Mouse (Mus musculus): ENCODE data around the gene Chpf2.

The Chpf2 gene

DNA sequence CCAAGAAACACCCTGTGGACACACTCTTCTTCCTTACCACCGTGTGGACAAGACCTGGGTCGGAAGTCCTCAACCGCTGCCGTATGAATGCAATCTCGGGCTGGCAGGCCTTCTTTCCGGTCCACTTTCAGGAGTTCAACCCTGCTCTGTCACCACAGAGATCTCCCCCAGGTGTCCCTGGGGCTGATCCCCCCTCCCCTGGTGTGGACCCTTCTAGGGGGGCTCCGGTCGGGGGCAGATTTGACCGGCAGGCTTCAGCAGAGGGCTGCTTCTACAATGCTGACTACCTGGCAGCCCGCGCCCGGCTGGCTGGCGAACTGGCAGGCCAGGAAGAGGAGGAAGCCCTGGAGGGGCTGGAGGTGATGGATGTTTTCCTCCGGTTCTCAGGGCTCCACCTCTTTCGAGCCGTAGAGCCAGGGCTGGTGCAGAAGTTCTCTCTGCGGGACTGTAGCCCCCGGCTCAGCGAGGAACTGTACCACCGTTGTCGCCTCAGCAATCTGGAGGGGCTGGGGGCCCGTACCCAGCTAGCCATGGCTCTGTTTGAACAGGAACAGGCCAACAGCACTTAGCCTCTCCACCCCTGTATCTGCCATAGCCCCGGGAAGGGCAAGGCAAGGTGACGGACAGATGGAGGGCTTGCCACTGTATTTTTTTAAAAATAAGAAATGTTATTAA lies 5.4 kb downstream of the Chpf2 start:
- DNase-seq (ENCODE audit: low spot score): no peak

DNA sequence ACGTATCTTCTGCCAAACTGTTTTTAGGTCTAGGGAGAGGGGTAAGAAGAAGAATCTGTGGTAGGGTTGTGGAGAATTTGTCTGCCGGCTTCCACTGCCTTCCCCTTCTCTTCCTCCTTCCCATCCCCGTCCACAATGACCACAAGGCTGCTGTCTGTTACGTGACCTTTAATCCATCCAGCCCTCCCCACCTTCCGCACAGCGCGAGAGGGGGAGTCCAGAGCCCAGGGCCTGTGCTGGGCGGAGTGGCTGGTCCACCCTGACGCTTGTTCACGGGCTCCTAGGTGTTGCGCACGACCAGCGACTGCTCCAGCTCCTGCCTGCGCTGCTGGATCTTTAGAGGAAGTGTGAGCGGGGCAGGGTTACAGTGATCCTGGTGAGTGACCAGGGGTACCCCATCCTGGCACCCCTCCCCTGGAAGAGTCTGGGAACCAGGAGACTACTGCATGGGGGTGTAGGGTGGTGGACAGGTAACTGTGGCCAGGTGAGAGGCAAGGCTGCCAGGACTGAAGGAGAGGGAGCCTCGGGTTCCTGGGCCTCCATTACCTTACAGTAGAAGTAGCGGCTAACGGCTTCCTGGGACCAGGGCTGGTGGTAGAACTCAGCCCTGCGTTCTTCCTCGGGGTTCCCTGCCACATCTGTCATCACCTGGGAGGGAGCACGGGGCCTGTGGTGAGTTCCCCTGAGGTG lies 6.1 kb downstream of the Chpf2 start:
- DNase-seq (ENCODE audit: low spot score): no peak

DNA sequence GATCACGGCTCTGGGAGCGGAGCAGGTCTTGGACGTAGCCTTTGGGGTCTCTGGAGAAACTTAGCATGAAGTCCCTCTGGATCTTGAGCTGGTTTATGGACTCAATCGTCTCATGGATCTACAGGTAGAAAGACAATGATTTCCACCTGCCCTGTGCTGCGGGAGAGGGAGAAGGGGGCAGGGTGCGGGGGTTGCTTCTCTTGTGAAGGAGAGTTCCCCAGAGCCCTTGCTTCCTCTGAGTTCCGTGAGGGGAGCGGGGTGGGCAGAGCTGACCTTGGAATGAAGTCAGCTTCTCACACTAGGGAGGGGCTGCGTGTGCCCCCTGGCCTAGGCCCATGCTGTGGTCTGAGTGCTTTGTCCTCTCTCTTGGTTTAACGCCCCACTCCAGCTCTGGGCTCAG lies 6.7 kb downstream of the Chpf2 start:
- no peak for DNase-seq (ENCODE audit: low spot score)

DNA sequence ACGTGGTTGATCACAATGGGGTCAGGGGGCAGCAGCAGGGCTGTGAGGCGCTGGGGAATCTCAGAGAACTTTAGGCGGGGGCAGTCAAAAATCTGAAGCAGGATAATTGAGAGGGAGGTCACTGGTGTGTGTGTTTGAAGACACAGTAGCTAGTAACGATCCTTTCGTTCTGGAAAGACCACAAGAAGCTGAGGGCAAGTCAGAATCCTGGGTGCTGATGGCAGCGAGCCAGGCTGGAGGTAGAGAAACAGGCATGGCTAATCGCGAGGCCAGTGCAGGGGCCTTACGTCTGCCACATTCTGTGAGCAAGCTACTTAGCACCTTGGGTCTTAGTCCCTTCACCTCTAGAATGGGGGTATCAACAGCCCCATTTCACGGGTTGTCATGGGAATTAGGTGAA lies 7.4 kb downstream of the Chpf2 start:
- DNase-seq (ENCODE audit: low spot score): no peak

DNA sequence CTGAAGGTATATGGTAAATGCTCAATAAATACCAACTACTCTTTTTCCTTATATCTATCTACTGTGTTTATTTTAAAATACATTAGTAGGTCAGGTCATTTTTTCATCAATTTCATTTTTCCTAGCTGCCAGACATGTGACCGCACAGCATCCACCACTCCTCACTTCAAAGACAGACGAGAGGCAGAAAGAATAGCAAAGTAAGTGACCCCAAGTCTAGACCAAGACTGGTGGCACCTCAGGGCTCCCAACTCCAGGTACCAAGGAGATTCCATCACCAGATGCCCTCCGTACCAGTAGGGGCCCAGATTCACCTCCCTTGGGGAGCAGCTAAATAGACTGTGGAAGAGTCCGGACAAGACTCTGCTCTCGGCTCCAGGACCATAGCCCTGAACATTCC lies 7.8 kb downstream of the Chpf2 start:
- no peak for DNase-seq (ENCODE audit: low spot score)

DNA sequence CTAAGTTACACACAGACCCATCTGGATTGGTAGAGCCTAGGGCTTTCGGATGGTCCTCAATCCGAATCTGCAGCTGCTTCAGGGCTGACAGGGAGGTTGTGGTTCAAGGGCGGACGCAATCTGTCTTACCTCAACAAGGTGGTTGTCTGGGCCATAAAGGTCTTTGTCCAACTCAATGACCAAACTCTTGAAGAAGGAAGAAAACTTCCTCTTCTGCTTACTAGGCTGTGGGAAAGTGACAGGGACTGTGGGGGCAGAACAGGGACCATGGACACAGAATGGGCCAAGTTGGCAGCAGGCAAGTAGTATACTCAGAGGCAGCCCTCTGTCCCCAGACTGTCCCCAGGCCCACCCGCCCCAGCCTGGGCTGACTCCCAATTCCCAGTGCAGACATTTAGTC lies 8.7 kb downstream of the Chpf2 start:
- DNase-seq (ENCODE audit: low spot score): no peak

DNA sequence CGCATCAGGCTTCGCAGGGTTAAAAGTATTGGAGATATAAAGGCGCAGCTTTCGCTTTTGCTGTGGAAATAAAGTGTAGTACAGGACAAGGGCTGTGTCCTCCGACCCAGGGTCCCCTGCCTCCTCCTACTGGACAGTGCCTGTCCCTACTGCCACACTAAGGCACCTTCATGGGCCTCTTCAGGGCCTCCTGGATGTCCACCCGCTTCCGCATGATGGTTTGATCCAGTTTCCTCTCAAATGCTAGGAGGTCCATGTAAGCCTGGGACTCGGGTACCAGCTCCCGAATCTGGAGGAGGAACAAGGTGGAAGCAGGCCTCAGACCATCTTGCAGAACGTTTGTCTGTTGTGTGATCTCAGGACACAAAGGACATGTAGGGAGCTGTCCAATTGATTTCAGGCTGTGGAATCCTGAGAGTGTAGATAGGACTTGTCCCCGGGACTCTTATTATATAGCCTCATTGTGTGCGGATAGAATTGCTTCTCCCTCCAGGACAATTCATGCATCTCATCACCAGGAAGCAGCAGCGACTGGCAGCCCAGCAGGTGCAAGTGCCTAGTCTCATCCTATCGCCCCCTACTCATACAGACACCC lies 9.3 kb downstream of the Chpf2 start:
- no peak for DNase-seq (ENCODE audit: low spot score)

DNA sequence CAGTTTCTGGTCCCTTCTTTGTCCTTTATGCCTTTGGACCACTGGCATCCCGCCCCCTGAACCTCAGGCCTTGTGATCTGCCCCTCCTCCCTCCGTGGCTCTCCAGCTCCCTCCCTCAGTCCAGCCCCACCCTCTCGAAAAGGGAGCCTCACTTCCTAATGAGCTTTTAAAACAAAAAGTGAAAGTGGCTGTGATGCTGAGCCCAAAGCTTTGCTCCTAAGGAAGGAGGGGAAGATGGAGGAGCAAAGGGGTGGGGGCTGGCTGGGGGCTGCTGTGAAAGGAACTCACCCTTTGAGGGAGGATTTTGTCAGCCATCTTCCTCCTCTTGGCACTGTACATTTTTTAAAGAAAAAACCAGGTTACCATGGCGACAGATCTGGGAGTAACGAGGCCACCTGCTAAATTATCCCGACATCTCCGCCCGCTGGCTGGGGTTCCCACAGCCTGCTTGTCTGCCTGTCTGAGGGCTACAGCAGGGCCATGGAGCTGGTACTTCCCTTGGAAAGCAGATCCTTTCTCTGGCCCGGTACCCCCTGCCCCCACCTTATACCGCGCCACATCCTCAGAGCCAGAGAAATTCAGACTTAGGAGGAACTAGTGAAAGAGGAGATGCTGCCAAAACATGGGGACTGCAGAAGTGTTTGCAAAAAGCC lies 10.1 kb downstream of the Chpf2 start:
- no peak for DNase-seq (ENCODE audit: low spot score)

DNA sequence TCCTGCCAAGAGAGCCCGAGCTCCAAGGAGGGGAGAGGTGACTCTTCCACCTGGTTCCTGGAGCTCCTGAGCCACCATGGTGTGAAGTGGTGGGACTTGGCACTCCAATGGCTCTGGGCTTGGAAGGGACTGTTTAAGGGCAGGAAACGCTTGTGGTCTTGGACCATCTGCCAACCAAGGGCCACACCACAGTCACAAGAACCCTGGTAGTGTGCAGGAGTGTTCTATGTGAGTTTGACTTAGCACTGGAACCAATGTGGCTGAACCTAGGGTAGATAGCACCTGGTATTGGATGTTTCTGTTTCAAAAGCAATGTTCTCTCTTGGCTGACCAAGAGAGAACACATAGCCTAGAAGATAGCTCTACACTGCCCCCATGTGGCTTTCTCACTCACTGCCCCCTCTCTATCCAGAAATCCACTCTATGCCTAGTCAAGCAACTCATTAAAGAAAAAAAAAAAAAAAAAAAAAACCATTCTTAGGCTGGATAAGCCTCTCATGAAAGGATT lies 10.7 kb downstream of the Chpf2 start:
- DNase-seq (ENCODE audit: low spot score): no peak

DNA sequence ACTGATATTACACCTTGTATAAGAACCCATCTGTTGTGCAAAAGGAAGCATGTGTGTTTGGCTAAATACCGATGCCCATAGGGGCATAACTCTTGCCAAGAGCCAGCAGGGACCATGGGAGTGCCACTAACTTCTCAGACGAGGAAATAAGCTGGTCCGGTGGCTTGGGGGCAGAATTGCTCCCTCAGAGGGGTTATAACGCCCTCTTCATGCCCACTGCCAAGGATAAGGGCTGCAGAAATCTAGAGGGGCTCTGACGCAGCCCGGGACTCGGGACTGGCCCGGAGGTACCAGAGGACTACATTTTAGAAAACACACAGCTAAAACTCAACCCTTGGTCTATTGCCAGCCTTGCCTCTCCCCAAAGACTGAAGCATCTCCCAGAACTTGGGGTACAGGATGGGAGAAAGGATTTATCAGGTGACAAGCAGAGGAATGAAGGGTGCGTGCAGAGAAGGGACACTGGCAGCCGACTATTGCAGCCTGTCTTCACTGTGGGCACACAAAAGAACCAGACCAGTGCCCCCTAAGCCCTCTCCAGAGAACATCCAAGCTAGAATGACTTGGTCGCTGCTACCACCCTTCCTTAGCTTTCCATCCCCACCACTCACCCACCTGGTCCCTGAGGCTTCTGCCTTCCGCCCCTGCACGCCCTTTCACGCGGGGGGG lies 11.5 kb downstream of the Chpf2 start:
- no peak for DNase-seq (ENCODE audit: low spot score)

DNA sequence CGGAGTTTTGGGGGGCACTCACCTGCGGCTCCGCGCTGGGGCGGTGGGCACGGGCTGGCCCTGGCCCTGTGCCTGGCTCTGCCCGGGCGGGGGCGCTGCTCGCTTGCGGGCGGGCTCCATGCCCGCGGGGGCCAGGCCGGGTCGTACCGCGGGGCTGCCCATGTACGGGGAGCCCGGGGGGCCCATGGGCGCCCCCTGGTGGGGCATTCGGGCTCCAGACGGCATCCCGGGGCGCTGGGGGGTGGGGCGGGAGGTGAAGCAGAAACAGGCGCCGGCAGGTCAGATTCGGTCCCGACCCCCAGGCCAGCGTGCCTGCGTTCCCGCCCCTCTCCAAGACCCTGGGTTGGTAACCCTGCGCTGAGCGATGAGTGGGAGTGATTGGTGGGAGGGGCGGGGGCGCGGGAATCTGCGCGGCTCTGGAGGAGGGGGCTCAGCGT lies 12.0 kb downstream of the Chpf2 start:
- no peak for DNase-seq (ENCODE audit: low spot score)

DNA sequence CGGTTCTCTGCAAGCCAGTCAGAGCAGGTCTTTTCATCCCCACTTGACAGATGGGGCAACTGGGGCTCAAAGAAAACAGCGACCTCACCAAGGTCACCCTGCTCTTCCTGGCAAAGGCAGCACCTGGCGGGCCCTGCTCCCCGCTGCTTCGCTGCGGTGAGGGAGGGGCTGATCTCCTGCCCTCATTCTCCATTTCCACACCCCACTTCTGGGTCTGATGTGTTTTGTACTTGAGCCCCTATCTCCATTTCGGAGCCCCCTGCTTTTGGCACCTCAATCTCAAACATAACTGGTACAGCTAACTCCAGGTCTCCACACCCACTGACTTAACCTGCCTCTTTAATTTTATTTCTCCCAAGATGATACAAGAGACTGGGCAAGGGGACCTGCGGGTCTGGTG lies 12.6 kb downstream of the Chpf2 start:
- no peak for DNase-seq (ENCODE audit: low spot score)

DNA sequence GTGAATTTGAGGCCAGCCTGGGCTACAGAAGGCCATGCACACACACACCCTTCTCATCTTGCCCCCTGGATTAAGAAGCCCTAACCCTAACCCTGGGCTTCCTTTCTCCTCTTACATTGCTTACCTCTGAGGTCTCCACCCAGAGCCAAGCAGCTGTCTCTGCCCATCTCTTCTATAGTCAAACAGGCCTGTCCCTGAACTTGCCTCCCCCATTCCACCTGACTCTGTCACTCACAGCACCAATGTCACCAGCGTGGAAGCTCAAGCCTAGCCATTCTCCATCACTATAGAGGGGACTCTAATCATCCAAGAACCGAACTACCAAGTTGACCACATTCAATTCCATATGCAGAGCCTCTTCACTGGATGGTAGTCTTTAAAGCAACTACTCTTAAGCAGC lies 13.7 kb downstream of the Chpf2 start:
- DNase-seq (ENCODE audit: low spot score): no peak

DNA sequence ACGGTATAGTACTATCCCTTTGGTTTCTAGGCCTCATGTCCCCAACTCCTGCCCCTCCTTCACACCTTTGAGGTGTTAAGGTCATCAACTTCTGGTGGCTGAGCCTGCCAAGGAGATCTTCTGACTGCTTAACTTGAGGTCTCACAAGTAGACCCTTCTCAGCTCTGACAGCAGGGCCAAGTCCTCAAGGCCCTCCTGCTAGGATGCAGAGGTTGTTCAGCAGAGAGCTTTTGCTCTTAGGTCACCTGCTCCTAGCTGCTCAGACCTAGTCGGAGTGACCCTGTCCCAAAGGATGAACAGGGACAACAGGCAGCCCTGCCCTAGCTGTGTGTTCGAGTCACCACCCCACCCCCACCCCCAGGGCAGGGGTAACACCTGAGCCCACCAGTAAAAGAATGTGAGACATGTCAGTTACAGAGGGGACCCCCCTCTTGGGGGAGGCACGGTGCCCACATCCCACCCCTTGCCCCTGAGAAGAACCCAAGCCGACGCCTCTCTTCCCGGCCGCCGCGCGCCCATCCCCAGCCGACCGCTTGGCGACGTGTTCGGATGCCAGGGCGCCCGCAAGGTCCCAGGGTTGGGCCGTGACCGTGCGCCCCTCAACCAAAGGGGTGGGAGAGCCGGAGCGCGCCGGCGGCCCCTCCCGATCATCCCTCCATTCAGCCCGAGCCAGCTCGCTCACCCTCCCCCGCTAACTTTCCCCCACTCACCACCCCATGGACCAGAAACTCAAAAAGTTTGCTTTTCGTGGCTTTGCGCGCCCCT lies 14.7 kb downstream of the Chpf2 start:
- DNase-seq (ENCODE audit: low spot score): no peak

DNA sequence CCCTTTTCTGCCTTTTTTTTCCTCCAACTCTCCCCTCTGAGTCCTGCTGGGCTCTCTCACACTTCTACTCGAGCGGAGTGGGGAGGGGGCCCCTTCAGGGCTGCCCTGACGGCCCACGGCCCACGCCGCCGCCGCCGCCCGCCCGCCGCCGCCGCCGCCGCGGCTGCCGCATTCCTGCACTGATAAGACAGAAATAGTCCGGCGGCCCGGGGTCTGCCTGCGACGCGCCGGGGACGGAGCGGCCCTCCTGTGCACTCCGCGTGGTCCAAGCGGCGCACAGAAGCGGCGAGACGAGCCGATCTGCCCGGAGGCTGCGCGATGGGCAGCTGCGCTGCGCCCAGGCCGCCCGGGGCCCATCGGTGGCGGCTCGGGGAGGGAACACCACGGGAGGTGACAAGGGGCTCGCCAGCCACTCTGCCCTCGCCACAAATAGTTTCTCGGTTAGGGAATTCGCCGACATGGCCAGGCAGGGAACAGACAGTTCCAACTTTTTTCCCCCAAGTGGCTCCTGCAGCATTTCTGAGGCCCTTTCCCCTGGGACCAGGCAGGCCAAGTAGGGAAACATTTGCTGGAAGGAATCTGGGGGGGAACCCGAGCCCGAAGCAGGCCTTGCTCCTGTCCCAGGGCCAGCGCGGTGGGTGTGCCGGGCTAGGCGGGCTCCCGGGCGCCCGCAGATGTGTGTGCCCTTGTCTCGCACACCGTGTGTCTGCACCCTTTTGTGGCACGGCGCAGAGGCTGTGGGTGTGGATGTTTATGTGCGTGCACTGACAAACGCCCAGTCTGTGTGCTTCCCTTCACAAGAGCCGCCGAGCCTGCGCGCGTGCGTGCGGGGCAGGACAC lies 15.6 kb downstream of the Chpf2 start:
- no peak for DNase-seq (ENCODE audit: low spot score)

DNA sequence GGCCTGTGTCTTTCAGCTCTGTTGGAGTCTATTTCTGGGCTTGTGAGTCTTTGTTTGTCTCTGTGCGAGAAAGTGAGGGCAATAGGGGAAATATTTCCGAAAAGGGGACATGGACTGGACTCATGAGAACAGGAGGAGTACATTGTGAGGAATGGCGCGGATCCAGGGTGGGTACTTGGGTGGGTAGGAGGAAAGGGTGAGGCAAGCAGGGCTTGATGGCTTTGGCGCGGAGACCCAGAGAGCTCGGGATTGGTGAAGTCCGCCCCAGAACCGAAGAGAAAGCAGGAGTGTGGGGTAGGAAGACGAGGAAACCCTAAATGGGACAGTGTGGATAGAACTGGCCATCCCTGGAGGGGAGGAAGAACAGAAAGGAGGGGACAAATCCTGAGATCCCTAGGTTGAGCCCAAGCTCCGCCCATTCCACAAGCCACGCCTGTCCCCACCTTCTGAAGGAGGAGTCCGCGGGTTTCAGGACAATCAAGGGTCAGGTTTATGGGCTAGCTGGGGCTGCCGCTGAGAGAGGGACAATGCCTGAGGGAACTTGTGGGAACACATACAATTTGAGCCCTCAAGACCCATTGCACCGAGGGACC lies 16.3 kb downstream of the Chpf2 start:
- no peak for DNase-seq (ENCODE audit: low spot score)

DNA sequence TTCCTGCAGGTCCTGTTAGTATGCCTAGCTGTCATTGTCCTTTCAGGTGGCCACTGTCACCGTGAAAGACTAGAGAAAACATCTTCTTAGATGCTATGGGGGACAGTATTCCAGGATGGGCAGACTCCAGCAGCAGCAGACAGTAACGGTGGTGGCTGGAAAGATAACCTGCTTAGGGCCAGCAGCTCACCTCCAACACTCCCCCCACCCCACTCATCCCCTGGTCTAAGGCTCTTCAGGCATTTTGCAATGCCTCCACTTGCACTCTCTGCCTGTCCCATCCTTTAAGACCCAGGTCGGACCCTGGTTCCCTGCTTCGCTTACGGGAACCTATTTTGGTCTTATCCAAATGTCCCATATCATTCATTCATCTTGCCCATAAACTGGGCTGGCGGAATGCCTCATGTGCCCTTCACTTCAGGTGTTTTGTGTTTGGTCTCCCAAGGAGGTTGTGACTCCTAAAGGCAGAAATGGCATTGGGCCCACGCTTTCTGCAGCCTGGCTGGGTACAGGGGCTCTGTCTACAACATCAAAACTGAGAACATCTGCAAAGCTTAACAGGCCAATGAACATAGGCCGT lies 17.0 kb downstream of the Chpf2 start:
- no peak for DNase-seq (ENCODE audit: low spot score)

DNA sequence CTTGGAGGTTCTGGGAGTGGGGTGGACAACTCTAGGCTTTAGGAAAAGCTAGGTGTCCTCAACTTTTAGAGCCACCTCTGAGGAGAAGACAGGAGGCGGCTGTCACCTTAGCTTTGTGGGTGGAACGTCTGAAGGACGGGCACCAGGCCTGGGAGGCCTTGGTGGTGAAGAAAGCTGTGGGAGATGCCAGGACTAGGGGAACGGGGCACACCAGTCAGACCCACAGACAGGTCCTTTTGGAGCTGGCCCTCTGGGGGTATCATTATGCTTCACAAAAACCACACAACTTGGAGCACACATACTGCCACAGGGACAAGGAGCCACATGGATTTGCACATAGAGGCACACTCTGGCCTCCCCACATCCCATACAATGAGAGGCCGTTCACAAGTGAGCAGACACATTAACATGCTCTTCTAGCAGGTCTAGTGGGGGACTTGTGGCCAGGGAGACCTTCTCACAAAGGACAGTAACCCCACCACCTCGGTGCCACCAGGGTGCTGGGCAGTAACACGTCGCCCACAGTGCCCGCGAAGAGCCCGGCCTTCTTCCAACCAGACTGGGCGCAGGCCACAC lies 17.6 kb downstream of the Chpf2 start:
- DNase-seq (ENCODE audit: low spot score): no peak

DNA sequence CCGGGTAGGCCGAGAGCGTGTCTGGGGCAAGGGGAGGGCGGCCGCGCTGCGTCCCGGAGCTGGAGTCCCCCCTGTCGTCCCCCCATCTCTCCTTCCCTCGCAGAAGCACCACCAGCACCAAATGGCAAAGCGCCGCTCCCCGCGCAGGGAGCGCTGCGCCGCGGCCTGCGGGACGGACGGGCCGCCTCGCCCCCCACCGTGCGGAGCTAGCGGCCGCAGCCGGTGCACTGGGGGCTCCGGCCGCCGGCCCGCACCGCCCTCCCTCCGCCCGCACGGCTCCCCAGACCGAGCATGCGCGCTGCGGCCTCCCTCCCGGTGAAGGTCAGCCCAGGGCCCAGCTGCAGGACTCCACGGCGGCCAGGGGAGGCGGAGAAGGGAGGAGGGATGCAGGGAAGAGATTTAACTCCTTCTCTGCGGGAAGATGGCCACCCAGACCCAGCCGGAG lies 18.1 kb downstream of the Chpf2 start:
- no peak for DNase-seq (ENCODE audit: low spot score)
